Mouse (Mus musculus) megakaryocyte, embryonic 14.5 days (primary cell): ENCODE data around the gene Mpnd. TPM values are rescaled to one million over a fixed set of nuclear protein-coding genes. Genes with fewer than 3 reads are reported as not detected.
A peak's percentile ranks its signal among the peaks of the same experiment; 100 is the strongest.

Experiments used
- H3K27me3 ChIP-seq: replicated peaks from 2 replicates; pipeline ENCODE3; 2012; ENCODE audit warnings: inconsistent platforms
- H3K36me3 ChIP-seq: replicated peaks from 2 replicates; pipeline ENCODE3; 2012; ENCODE audit warnings: low read length, inconsistent platforms, mixed read lengths
- H3K4me1 ChIP-seq: 2 replicates; pipeline ENCODE4 v1.6.1; 2012; ENCODE audit warnings: inconsistent platforms
- H3K4me3 ChIP-seq: replicated peaks from 2 replicates; pipeline ENCODE3; 2012; ENCODE audit warnings: moderate library complexity, mild to moderate bottlenecking, inconsistent platforms
- H3K9me3 ChIP-seq: 2 replicates; pipeline ENCODE4 v1.6.1; 2012; ENCODE audit warnings: inconsistent platforms
- FLI1 ChIP-seq: IDR thresholded peaks from 2 replicates; pipeline ENCODE4 v1.6.1; 2012; ENCODE audit warnings: low read length, inconsistent platforms, mixed read lengths
- GATA1 ChIP-seq: IDR thresholded peaks from 3 replicates; pipeline ENCODE4 v1.6.1; 2012; ENCODE audit warnings: mixed read lengths, low read length, inconsistent platforms, borderline replicate concordance
- polyA plus RNA-seq: library from polyadenylated mRNA; stranded (reverse); fragments of >175 nt; gene quantifications from 2 replicates; pipeline ENCODE4 v1.2.3, GENCODE M21; 2012; ENCODE audit warnings: low replicate concordance; ENCODE audit not compliant: insufficient read depth

Mpnd gene
- polyA plus RNA-seq, 1 experiment: 22.7 TPM

DNA sequence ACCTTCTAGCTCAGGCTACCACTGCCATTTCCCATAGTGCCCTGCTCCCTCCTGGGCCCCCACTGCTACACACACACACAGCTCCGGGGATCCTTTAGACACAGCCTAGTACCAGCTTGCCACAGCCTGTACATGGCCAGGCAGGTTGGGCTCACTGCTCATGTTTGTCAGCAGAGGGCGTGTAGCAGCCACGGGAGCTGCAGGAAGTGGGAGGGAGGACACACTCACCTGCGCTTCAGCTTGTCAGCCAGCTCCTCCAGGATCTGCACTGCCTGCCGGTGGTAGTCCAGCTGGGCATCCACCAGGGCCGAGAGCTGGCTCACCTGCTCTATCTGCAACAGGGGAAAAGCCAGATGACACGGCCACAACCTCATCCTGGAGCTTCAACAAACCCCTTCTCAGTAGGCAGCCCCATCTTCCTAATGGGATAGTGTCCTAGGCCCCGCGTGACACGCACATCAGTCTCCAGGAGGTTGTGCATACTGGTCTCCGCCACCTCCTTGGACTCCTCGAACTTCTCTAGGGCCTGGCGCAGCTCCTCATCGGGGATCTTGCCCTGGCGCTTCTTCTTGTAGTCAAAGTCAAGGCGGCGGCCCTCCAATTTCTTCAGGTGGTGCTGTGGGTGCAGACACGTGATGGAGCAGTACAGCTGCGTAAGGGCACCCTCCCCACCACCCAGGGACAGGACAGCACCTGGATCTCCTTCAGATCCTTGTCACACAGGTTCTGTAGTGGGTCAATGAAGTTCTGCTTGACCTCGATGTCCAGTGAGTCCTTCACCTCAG is 13.0 kb downstream of the Mpnd start:
- H3K4me1 ChIP-seq: peaks cover 58% of the 10 kb centered on the region
- H3K27me3 ChIP-seq: no peaks in the 10 kb centered on the region
- H3K36me3 ChIP-seq: peaks cover 93% of the 10 kb centered on the region
- no peaks in the 10 kb centered on the region for H3K9me3 ChIP-seq
- TF ChIP-seq GATA1: no peak
- no peak for TF ChIP-seq FLI1
- H3K4me3 ChIP-seq: no peak overlapping the region

DNA sequence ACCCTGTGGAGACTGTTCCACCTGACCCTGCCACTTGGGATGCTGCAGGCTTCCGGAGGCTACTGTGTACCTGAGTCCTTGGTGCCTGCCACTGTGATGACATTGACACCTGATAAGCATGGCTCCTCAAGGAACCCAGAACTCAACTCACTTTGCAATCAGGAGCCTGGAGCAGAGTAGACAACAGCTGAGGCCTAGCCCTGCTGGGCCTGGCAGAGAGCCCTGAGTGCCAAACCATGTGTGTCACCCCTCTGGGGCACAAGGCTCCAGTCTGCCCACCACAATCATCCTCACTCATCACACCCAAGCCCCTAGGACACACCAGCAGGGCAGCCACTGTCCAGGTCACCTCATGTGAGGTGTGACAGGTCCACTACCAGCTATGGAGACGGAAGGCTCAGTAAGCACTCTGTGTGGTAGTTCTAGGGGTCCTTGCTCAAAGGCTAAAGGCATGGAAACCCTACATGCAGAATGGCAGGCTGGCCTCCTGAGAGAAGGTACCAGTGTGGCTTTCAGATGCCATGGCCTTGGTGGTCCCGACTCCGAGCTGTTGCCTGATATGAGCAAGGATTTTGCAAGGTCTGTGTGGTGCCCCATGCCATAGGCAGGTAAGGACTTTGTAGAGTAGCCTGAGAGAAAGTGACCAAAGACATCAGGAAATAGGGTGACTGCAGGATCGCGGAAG is 15.0 kb downstream of the Mpnd start:
- no peaks in the 10 kb centered on the region for H3K27me3 ChIP-seq
- TF ChIP-seq GATA1: no peak
- H3K36me3 ChIP-seq: peaks cover 99% of the 10 kb centered on the region
- peak overlapping the region; percentile 40 for H3K4me3 ChIP-seq
- H3K4me1 ChIP-seq: peaks cover 78% of the 10 kb centered on the region
- H3K9me3 ChIP-seq: no peaks in the 10 kb centered on the region

DNA sequence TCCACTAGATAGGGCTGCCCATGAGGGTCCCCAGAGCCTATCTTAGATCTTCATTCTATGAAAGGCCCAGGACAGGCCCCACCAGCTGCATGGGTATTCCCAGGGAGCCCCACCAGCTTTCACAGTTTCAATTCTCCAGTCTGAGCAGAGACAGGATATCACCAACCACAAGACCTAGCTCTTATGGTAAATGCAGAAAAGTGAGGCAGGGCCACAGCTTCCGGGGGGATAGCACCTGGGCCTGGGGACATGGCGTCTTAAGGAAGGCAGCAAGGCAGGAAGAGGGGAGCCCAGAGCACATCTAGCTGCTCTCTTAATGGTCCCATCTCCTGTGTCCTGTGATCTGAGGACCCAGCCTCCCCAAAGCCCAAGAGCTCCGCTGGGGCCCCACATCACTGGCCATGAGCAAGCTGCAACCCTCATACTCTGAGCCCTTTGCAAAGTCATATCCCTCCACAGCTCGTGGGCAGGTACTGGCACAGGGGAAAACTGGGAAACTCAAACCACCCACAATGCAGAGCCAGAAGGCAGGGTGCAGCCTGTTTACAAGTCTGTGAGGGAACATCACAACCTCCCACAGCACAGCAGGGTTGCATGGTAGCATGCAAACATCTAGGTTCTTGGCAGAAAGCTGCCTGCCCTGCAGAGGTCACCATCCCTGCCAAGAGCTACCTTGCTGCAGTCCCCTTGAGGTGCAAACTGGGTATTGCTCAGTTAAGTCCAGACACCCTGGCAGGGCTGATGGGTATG is 15.8 kb downstream of the Mpnd start:
- Histone ChIP-seq H3K9me3 (no peaks in the 10 kb centered on the region), H3K4me1 (peaks cover 86% of the 10 kb centered on the region), H3K36me3 (peaks cover 99% of the 10 kb centered on the region), H3K27me3 (no peaks in the 10 kb centered on the region), H3K4me3 (peak overlapping the region; percentile 57)
- no peak for TF ChIP-seq FLI1
- no peak for TF ChIP-seq GATA1

DNA sequence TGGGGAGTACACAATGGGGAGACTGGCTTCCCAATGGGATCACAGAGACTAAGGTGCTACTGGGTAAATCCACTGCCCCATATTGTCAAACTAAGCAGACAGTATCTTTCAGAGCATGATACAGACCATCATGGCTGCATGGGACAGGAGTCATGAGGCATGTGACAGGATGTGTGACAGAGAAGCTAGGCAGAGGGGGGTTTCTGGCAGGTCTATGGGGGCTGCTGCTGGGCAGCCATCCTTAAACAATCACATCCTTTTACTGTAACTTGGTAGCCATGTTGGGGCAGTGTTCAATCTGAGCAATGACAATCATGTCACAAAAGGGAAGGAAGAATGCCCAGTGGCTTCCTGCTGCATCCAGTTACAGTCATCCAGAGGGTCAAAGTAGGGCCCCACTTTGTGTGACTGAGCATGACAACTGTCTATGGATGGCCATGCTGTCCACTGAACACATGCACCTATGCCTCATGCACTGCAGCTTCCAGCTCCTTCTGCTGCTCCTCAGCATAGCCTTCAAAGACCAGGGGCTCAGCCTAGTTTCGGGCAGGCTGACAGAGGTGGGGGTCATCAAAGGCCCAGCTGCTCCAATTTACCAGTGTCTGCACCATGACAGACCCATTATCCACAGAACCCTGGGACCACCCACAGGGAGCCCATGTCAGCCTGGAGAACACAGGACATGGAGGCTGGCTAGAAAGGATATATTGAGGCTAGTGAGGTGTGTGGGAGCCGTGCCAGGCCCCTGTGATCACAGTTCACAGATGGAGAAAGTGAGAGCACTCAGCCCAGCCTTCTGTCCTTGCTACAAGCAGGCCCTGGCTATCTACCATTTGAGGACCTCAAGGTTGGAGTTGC is 16.8 kb downstream of the Mpnd start:
- TF ChIP-seq GATA1 (no peak), FLI1 (no peak)

DNA sequence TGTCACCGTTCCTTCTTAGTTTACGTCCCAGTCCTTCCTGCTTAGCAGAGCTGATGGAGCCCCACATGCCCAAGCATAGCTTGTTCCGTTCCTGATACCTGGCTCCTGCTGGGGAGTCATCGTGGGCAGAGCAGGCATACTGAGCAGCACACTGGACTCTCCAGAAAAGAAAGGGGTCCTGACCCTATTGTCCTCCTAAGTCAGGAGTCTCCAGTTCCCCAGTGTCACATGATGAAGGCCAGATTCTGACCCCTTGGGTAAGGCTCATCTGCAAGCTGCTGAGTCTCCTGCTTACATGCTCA is 17.4 kb downstream of the Mpnd start:
- Histone ChIP-seq H3K4me1 (peaks cover 99% of the 10 kb centered on the region), H3K4me3 (peak overlapping the region; percentile 77), H3K36me3 (peaks cover 99% of the 10 kb centered on the region), H3K27me3 (no peaks in the 10 kb centered on the region), H3K9me3 (no peaks in the 10 kb centered on the region)
- TF ChIP-seq FLI1: no peak
- TF ChIP-seq GATA1: no peak

More for the DNA sequence above, 16.8 kb downstream of the Mpnd start:
- Histone ChIP-seq H3K36me3 (peaks cover 99% of the 10 kb centered on the region), H3K4me3 (peak overlapping the region; percentile 77), H3K9me3 (no peaks in the 10 kb centered on the region), H3K27me3 (no peaks in the 10 kb centered on the region), H3K4me1 (peaks cover 94% of the 10 kb centered on the region)

DNA sequence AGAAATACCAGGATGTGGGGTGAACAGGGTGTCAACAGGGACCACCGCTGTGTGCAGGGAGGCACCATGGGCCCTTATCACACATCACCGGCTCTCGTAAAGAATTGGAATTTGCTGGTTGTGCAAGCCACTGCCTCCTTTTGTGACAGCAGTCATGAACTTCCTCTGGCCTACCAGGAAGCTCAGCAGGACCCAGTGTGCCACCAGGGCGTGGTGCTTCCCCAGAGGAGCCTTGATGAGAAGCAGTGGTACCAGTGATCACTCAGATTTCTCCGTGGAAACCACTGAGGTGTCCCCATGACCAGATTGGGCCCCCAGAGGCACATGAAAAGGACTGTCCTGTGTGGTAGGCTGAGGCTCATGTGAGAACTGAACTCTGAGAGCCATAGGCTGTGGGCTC is 17.9 kb downstream of the Mpnd start:
- TF ChIP-seq FLI1: no peak
- no peak for TF ChIP-seq GATA1
- peaks cover 100% of the 10 kb centered on the region for H3K4me1 ChIP-seq
- peaks cover 99% of the 10 kb centered on the region for H3K36me3 ChIP-seq
- no peaks in the 10 kb centered on the region for H3K27me3 ChIP-seq
- H3K4me3 ChIP-seq: peak overlapping the region; percentile 57
- no peaks in the 10 kb centered on the region for H3K9me3 ChIP-seq

DNA sequence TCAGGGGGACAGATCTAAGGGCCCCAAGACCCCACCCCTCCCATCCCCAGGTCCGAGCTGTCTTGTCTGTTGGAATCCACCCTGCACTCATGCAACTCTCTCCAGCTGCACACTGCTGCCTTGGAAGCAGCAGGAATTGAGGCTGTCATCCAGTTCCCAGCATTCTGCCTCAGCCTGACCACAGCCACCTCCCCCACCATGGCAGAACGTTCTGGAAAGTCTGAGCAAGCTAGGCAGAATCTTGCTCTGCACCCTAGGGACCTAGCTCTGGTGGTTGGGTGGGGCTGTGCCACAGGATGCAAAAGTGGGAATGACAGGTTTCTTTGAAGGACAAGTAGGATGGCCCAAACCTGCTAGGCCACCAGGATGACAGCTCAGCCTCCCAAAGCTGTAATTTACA is 19.0 kb downstream of the Mpnd start:
- H3K4me3 ChIP-seq: peak overlapping the region; percentile 83
- H3K36me3 ChIP-seq: peaks cover 99% of the 10 kb centered on the region
- H3K4me1 ChIP-seq: peaks cover 100% of the 10 kb centered on the region
- no peaks in the 10 kb centered on the region for H3K27me3 ChIP-seq
- H3K9me3 ChIP-seq: no peaks in the 10 kb centered on the region
- TF ChIP-seq GATA1 (no peak), FLI1 (no peak)

DNA sequence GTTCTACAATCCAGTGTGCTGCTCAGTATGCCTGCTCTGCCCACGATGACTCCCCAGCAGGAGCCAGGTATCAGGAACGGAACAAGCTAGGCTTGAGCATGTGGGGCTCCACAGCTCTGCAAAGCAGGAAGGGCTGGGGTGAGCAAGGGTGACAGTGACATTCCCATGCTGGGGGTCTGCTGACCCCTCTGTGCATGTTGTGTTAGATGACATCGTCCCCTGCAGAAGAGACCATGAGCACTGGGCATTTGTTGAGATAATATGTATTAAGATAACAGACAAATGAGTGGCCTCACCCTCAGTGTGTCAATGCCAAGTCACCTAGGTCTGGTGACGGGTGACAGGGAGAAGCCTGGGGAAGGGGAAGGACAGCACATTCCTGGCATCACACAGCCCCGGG is 19.4 kb downstream of the Mpnd start:
- Histone ChIP-seq H3K4me3 (peak overlapping the region; percentile 83), H3K27me3 (no peaks in the 10 kb centered on the region), H3K36me3 (peaks cover 99% of the 10 kb centered on the region), H3K9me3 (no peaks in the 10 kb centered on the region), H3K4me1 (peaks cover 100% of the 10 kb centered on the region)
- no peak for TF ChIP-seq GATA1
- no peak for TF ChIP-seq FLI1

DNA sequence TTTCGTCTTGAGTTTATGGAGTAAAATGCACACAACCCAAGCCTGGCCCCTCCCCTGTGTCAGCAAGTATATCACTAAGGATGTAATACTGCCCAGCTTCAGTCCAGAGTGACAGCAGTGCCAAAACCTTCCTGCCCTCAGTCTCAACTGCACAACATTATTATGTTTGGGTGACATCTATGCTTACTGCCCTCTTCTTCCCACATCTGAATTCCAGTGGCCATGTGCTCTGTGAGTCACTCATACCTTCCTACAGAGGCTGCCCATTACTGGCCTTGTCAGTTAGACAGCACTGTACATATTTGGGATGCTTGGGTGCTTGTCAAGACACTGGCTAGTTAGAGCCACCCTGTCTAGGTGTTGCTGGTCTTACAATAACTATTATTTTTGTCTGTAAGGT is 20.8 kb downstream of the Mpnd start:
- H3K4me1 ChIP-seq: peaks cover 100% of the 10 kb centered on the region
- no peaks in the 10 kb centered on the region for H3K9me3 ChIP-seq
- TF ChIP-seq FLI1: no peak
- no peak for TF ChIP-seq GATA1
- H3K4me3 ChIP-seq: peak overlapping the region; percentile 79
- no peaks in the 10 kb centered on the region for H3K27me3 ChIP-seq
- H3K36me3 ChIP-seq: peaks cover 97% of the 10 kb centered on the region
